Mouse (Mus musculus): ENCODE measurements around the gene Olfr1347.
"Not testable (repeated sequence)": the region's sequence is repeated elsewhere in the genome, so short reads cannot be mapped to it uniquely, and the experiment has no call there.

The Olfr1347 gene

GRCm38 (mm10) chr7:6499655-6500054, at the start of gene Olfr1347:
TSS of gene Olfr1347 (minus strand) at chr7:6499755.
- DNase-seq (ENCODE audit: low spot score), result no peak

- DNase-seq (ENCODE audit: low spot score), result no peak
These were observed 26.6 kb upstream of the Olfr1347 start for GRCm38 (mm10) chr7:6526141-6526540.

GRCm38 (mm10) chr7:6525001-6525400, 25.4 kb upstream of the Olfr1347 start:
- no peak for DNase-seq (ENCODE audit: low spot score)

GRCm38 (mm10) chr7:6522850-6523249, 23.3 kb upstream of the Olfr1347 start, which contains the start of gene Olfr1349:
TSS of gene Olfr1349 (minus strand) at chr7:6522950.
- no peak for DNase-seq (ENCODE audit: low spot score)

GRCm38 (mm10) chr7:6521666-6522065, 22.1 kb upstream of the Olfr1347 start:
- no peak for DNase-seq (ENCODE audit: low spot score)

GRCm38 (mm10) chr7:6508648-6509047, 9.1 kb upstream of the Olfr1347 start, which contains the start of gene Olfr1348:
TSS of gene Olfr1348 (minus strand) at chr7:6508748.
- no peak for DNase-seq (ENCODE audit: low spot score)

GRCm38 (mm10) chr7:6486841-6487240, 12.7 kb downstream of the Olfr1347 start, which contains the start of gene Olfr5:
TSS of gene Olfr5 (minus strand) at chr7:6486941.
- DNase-seq (ENCODE audit: low spot score), result no peak

GRCm38 (mm10) chr7:6477633-6478032, 21.9 kb downstream of the Olfr1347 start:
- not testable (repeated sequence) for DNase-seq (ENCODE audit: low spot score)

GRCm38 (mm10) chr7:6466951-6467350, 32.6 kb downstream of the Olfr1347 start, which contains the start of gene Olfr1346:
TSS of gene Olfr1346 (plus strand) at chr7:6467101.
- no peak for DNase-seq (ENCODE audit: low spot score)

GRCm38 (mm10) chr7:6456399-6456798, 43.2 kb downstream of the Olfr1347 start:
- no peak for DNase-seq (ENCODE audit: low spot score)

GRCm38 (mm10) chr7:6455868-6456267, 43.7 kb downstream of the Olfr1347 start, which contains the start of gene Olfr1336:
TSS of gene Olfr1336 (plus strand) at chr7:6456168.
- DNase-seq (ENCODE audit: low spot score), result no peak

GRCm38 (mm10) chr7:6447771-6448170, 51.8 kb downstream of the Olfr1347 start:
- no peak for DNase-seq (ENCODE audit: low spot score)

- no peak for DNase-seq (ENCODE audit: low spot score)
These were observed 58.4 kb downstream of the Olfr1347 start for GRCm38 (mm10) chr7:6441173-6441572.

GRCm38 (mm10) chr7:6438388-6438787, 61.2 kb downstream of the Olfr1347 start, which contains the start of gene Olfr1344:
TSS of gene Olfr1344 (plus strand) at chr7:6438688.
- DNase-seq (ENCODE audit: low spot score), result no peak
